12 mouse cellular contexts compared by ENCODE assay signal in genomic region chr9:120988088-120988487, GRCm38 (mm10). TPM values are rescaled to one million over a fixed set of nuclear protein-coding genes. Genes with fewer than 3 reads are reported as not detected.
DNase-seq lines count a peak whose midpoint lies in the region; ATAC-seq and TF ChIP-seq lines count a peak whose summit lies in the region.
"Had no signal": no experiment of that assay in that cellular context is flagged by ENCODE, and none has a peak within 500 bp of the region (broad histone marks: within the 10 kb centered on the region; RNA-seq: fewer than 3 reads in every experiment).

No protein-coding gene starts in this region.

- no peak for TF ChIP-seq CTCF in intestine, postnatal 0 days (IDR thresholded peaks at IDR 0.05; ENCODE audit: low read depth)
- TF ChIP-seq CTCF in forebrain, postnatal 0 days (IDR thresholded peaks at IDR 0.05; ENCODE audit: low read depth) = no peak

- peak overlapping the region; percentile 52; the same call in 1 of the 2 replicates for H3K27ac ChIP-seq in intestine, embryonic 15.5 days
- no peak overlapping the region for H3K27ac ChIP-seq in intestine, postnatal 0 days (ENCODE audit: low read depth, low read length)
- H3K27ac ChIP-seq in forebrain, embryonic 12.5 days = peak overlapping the region; percentile 75
- H3K27ac ChIP-seq in forebrain, postnatal 0 days (ENCODE audit: low read depth, low read length) = 0 out of 2 replicates have a peak overlapping the region, but pooled peaks have one; percentile 46
- peak overlapping the region; percentile 21; the same call in 1 of the 2 replicates for H3K27ac ChIP-seq in midbrain, embryonic 16.5 days (ENCODE audit: low read length)
- H3K27ac ChIP-seq: layer of hippocampus, adult 2 months; liver, embryonic 15.5 days; stomach, embryonic 15.5 days had no signal

- H3K4me1 ChIP-seq in intestine, embryonic 15.5 days (replicated peaks) = peaks cover 27% of the 10 kb centered on the region; the same call in 1 of the 2 replicates
- peaks cover 12% of the 10 kb centered on the region for H3K4me1 ChIP-seq in intestine, postnatal 0 days (replicated peaks; ENCODE audit: control insufficient read depth, insufficient read depth, low read length)
- peaks cover 35% of the 10 kb centered on the region for H3K4me1 ChIP-seq in forebrain, embryonic 12.5 days
- H3K4me1 ChIP-seq in forebrain, postnatal 0 days (ENCODE audit: insufficient read depth) = peaks cover 20% of the 10 kb centered on the region; the same call in 1 of the 2 replicates
- H3K4me1 ChIP-seq in midbrain, embryonic 16.5 days (ENCODE audit: control insufficient read depth, insufficient read depth, low read length) = peaks cover 20% of the 10 kb centered on the region

- WGBS in intestine, embryonic 15.5 days = 49% methylated on average over 9 of the region's 9 CpGs
- 43% methylated on average over 9 of the region's 9 CpGs for whole genome bisulfite sequencing in intestine, postnatal 0 days
- 46% methylated on average over 9 of the region's 9 CpGs for WGBS in forebrain, embryonic 12.5 days
- WGBS in forebrain, postnatal 0 days = 40% methylated on average over 9 of the region's 9 CpGs
- 30% methylated on average over 9 of the region's 9 CpGs for WGBS in midbrain, embryonic 16.5 days

- H3K36me3 ChIP-seq in intestine, embryonic 15.5 days = no peaks in the 10 kb centered on the region
- H3K36me3 ChIP-seq in intestine, postnatal 0 days (ENCODE audit: control insufficient read depth, insufficient read depth) = no peaks in the 10 kb centered on the region; the same call in 1 of the 2 replicates
- H3K36me3 ChIP-seq in forebrain, embryonic 12.5 days (replicated peaks) = no peaks in the 10 kb centered on the region
- H3K36me3 ChIP-seq in forebrain, postnatal 0 days (ENCODE audit: insufficient read depth) = no peaks in the 10 kb centered on the region
- no peaks in the 10 kb centered on the region for H3K36me3 ChIP-seq in midbrain, embryonic 16.5 days (ENCODE audit: control insufficient read depth, insufficient read depth, low read length)
- H3K36me3 ChIP-seq: liver, embryonic 15.5 days; stomach, embryonic 15.5 days had no signal

- H3K9me3 ChIP-seq in intestine, embryonic 15.5 days = no peaks in the 10 kb centered on the region
- H3K9me3 ChIP-seq in intestine, postnatal 0 days (ENCODE audit: control insufficient read depth) = no peaks in the 10 kb centered on the region
- no peaks in the 10 kb centered on the region for H3K9me3 ChIP-seq in forebrain, embryonic 12.5 days
- H3K9me3 ChIP-seq in forebrain, postnatal 0 days (ENCODE audit: low read length) = no peaks in the 10 kb centered on the region
- no peaks in the 10 kb centered on the region for H3K9me3 ChIP-seq in midbrain, embryonic 16.5 days (replicated peaks; ENCODE audit: control insufficient read depth, low read length, poor library complexity, severe bottlenecking)
- H3K9me3 ChIP-seq: liver, embryonic 15.5 days; stomach, embryonic 15.5 days had no signal

- no peak overlapping the region for H3K4me2 ChIP-seq in intestine, embryonic 15.5 days (replicated peaks)
- no peak overlapping the region for H3K4me2 ChIP-seq in intestine, postnatal 0 days (replicated peaks; ENCODE audit: low read depth)
- no peak overlapping the region for H3K4me2 ChIP-seq in forebrain, embryonic 12.5 days
- H3K4me2 ChIP-seq in forebrain, postnatal 0 days (ENCODE audit: low read depth) = no peak overlapping the region
- no peak overlapping the region for H3K4me2 ChIP-seq in midbrain, embryonic 16.5 days (ENCODE audit: low read length)
- H3K4me2 ChIP-seq: liver, embryonic 15.5 days; stomach, embryonic 15.5 days had no signal

- H3K9ac ChIP-seq in intestine, embryonic 15.5 days = no peak overlapping the region
- no peak overlapping the region for H3K9ac ChIP-seq in intestine, postnatal 0 days (ENCODE audit: low read depth, low read length)
- no peak overlapping the region for H3K9ac ChIP-seq in forebrain, embryonic 12.5 days
- H3K9ac ChIP-seq in forebrain, postnatal 0 days = no peak overlapping the region
- no peak overlapping the region for H3K9ac ChIP-seq in midbrain, embryonic 16.5 days (ENCODE audit: low read depth, low read length)
- H3K9ac ChIP-seq: liver, embryonic 15.5 days; stomach, embryonic 15.5 days had no signal

- H3K27me3 ChIP-seq in intestine, embryonic 15.5 days (replicated peaks) = no peaks in the 10 kb centered on the region
- H3K27me3 ChIP-seq in intestine, postnatal 0 days (replicated peaks; ENCODE audit: control insufficient read depth, insufficient read depth, low read length) = no peaks in the 10 kb centered on the region
- no peaks in the 10 kb centered on the region for H3K27me3 ChIP-seq in forebrain, embryonic 12.5 days
- H3K27me3 ChIP-seq in forebrain, postnatal 0 days (ENCODE audit: insufficient read depth, low read length) = no peaks in the 10 kb centered on the region
- no peaks in the 10 kb centered on the region for H3K27me3 ChIP-seq in midbrain, embryonic 16.5 days (ENCODE audit: control insufficient read depth, insufficient read depth, low read depth, low read length)
- H3K27me3 ChIP-seq: liver, embryonic 15.5 days; stomach, embryonic 15.5 days had no signal

- DNase-seq in forebrain, postnatal 0 days = no peak
- no peak for DNase-seq in liver
- DNase-seq in gastrocnemius, adult 18-20 months (ENCODE audit: low spot score) = no peak
- DNase-seq: adrenal gland, postnatal 10 days; right cerebral cortex, postnatal 25 days had no signal

- H3K4me3 ChIP-seq in intestine, embryonic 15.5 days (replicated peaks) = no peak overlapping the region
- no peak overlapping the region for H3K4me3 ChIP-seq in intestine, postnatal 0 days (ENCODE audit: low read depth, low read length)
- H3K4me3 ChIP-seq in forebrain, embryonic 12.5 days (replicated peaks) = no peak overlapping the region
- H3K4me3 ChIP-seq in forebrain, postnatal 0 days (ENCODE audit: low read depth, low read length) = no peak overlapping the region
- no peak overlapping the region for H3K4me3 ChIP-seq in midbrain, embryonic 16.5 days (ENCODE audit: low read depth, low read length)
- H3K4me3 ChIP-seq: layer of hippocampus, adult 2 months; liver, embryonic 15.5 days; stomach, embryonic 15.5 days had no signal

- ATAC-seq in intestine, embryonic 15.5 days = no peak
- ATAC-seq in intestine, postnatal 0 days = no peak
- ATAC-seq in forebrain, embryonic 12.5 days (ENCODE audit: low FRiP score) = peak; percentile 47; the same call in 1 of the 2 replicates
- ATAC-seq in forebrain, postnatal 0 days = peak; percentile 73
- ATAC-seq in midbrain, embryonic 16.5 days = peak; percentile 58; the same call in 1 of the 2 replicates

RNA-seq across cellular contexts. Expression of gene Ctnnb1, which starts 59.1 kb away (rescaled TPM):
- 474 and 475 TPM in 2 replicates for polyA plus RNA-seq in intestine, embryonic 15.5 days (2015; fragmentation: Nextera tagmentation; extraction: Ambion mirVana)
- polyA plus RNA-seq in intestine, postnatal 0 days (2015; fragmentation: Nextera tagmentation; extraction: Ambion mirVana) = 363 and 364 TPM in 2 replicates
- 764 and 774 TPM in 2 replicates for polyA plus RNA-seq in forebrain, embryonic 12.5 days (2016; fragmentation: Nextera tagmentation; extraction: Ambion mirVana)
- 839 and 1,100 TPM in 2 replicates for total RNA-seq in forebrain, postnatal 0 days (2014; rRNA removed)
- polyA plus RNA-seq in forebrain, postnatal 0 days (2015; fragmentation: Nextera tagmentation; extraction: Ambion mirVana) = 368 and 388 TPM in 2 replicates
- polyA plus RNA-seq in midbrain, embryonic 16.5 days (2015; fragmentation: Nextera tagmentation; extraction: Ambion mirVana) = 483 and 527 TPM in 2 replicates
- 100 to 1,000 TPM; 185 to 217 TPM for total RNA-seq in gastrocnemius, adult 18-20 months (2021)

Comparison
In these comparisons a context has a peak if more than half of its experiments do, and no peak if none do; other contexts are left out.
1. ATAC-seq: peak in forebrain, embryonic 12.5 days (single experiment), forebrain, postnatal 0 days (single experiment) and midbrain, embryonic 16.5 days (single experiment); none in intestine, embryonic 15.5 days (single experiment) and intestine, postnatal 0 days (single experiment).